Mouse (Mus musculus) adrenal gland, postnatal 0 days (tissue): Measurements from ENCODE around the gene Pdk4. TPM values are rescaled to one million over a fixed set of nuclear protein-coding genes. Genes with fewer than 3 reads are reported as not detected.

Source experiments
- polyA plus RNA-seq: library from polyadenylated mRNA; unstranded; fragments of >200 nt; fragmentation: Nextera tagmentation; extraction: Ambion mirVana; gene quantifications from 2 replicates; pipeline ENCODE4 v1.2.1, GENCODE M21; 2015

Gene Pdk4
- polyA plus RNA-seq = 6.2 and 6.8 TPM in 2 replicates

DNA sequence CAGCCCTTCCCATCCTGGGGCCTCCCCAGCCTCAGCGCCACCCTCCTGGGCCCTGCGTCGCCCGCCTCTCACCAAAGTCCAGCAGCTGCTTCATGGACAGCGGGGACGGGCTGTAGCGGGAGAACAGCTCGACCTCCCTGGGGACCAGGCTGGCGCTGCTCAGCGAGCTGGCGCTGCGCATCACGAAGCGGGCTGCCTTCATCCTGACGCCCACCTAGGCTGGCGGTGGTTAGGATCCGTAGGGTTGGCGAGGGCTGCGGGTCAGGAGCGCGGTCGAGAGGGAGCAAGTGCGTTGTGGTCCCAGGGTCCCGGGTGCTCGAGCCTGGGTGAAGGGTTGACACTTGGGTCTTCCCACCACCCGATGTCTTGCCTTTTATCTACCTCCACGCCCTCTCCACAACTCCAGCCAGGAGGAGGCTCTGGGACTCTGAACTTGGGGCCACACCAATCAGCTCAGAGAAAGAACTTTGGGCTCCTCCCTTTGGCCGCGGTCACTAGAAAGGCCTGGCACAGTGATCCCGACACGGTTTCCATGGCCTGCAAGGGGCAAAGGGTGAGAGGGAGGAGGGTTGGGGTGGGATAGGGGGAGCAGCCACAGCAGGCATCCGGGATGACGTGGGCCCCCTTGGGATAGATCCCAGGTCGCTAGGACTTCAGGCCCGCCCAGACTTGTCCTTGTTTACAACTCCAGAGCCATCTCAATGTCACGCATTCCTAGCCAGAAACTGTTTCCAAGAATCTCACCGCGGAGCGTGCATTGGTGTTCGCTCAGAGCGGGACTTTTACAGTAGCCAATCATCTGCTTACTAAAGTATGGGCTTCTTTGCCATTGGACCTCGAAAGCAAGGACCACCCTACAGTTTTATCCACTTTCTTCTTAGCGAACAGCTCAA is at the start of gene Pdk4:
TSS of gene Pdk4 (minus strand) at position 349 of the 893 bp plus-strand sequence.

Other genes starting within 250 kb of the Pdk4 start
- gene Pon3, start 240.0 kb downstream of the Pdk4 start, polyA plus RNA-seq = 72.7 and 117 TPM in 2 replicates
- 39.6 and 85.5 TPM in 2 replicates for gene Pon2, start 197.9 kb downstream of the Pdk4 start, polyA plus RNA-seq
- gene Asb4, start 112.9 kb downstream of the Pdk4 start, polyA plus RNA-seq = 4.7 and 8.2 TPM in 2 replicates
- gene Dync1i1, start 229.3 kb upstream of the Pdk4 start, polyA plus RNA-seq = 1.9 and 2.5 TPM in 2 replicates